Mouse (Mus musculus): ENCODE data around the gene Sobp.

The Sobp gene

DNA sequence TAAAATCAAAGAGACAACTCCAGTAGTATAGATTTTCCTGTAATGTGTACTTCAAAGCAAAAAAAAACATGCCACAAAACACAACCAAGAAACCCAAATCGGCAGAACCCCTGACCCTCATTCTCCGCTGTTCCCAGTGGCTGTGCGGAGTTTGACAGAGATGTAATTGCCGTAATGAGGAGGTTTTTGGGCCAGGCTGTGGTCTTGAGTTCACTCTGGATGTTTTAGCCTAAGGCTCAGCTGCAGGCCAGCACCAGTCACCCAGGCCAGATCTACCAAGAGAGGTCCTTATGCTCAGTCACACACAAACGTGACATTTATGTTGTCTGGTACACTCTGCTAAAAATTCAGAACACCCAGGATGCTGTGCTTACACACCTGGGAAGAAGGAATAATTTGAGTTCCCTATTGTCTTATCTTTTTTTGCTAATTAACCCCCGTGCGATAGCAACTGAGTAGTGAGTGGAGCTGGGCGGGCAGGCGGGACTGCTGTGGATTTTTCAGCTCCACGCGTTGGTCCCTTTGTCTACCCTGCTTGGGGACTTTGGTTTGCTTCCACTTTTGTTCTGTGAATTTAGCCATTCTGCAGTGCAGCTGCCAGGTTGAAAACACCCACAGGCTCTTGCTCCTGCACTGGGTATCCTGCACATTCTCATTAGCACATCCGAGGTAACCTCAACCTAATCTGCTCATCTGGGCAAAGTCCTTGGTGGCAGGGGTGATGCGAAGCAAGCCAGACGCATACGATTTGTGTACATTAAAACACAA is 140.7 kb downstream of the Sobp start:
- DNase-seq, result no peak

DNA sequence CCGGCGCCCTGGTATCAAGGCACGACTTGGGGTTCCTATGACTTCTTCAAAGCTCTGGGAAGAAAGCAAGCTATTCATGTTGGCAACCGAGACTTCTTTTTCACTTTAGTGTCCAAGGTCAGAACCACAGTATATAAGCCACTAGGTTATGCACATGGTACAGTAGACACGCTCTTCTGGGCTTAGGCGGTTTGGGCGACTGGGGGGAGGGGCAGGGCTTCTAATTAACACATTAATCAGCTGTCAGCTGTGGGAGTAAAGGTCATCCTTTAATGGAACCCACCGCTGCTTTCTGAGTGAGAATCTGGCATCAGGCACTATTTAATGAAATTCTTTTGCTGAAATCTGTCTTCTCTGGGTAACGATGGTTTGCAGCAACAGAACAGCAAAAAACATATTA is 147.3 kb downstream of the Sobp start:
- DNase-seq, result no peak

- no peak for DNase-seq
Measured at GRCm38 (mm10) chr10:43023454-43024194, 150.7 kb downstream of the Sobp start.

DNA sequence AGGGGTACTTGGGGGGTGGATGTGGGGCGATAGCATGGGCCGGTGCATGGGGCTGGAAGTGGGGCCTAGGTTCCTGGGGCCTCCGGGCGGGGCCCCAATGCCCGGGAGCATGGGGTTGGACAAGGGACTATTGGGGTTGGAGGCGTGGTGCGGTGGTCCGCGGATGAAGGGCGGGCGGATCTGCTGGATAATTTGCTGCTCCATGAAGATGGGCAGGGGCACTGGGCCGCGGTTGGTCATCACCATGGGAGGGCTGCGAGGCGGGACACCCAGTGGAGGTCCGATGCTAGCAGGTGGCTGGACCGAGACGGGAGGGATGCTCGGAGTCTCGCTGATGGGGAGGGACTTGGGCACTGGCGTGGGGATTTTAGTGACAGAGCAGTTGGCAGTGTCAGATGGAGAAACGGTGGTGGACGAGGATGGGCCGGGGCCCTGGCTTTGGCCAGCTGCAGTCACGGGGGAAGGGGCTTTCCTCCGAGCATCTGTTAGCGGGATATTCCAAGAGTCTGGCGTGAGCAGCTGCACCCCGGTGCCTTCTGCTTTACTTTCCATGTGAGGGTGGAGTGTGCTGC is 152.1 kb downstream of the Sobp start:
- no peak for DNase-seq

GRCm38 (mm10) chr10:43021512-43022116 is 152.7 kb downstream of the Sobp start:
- no peak for DNase-seq

DNA sequence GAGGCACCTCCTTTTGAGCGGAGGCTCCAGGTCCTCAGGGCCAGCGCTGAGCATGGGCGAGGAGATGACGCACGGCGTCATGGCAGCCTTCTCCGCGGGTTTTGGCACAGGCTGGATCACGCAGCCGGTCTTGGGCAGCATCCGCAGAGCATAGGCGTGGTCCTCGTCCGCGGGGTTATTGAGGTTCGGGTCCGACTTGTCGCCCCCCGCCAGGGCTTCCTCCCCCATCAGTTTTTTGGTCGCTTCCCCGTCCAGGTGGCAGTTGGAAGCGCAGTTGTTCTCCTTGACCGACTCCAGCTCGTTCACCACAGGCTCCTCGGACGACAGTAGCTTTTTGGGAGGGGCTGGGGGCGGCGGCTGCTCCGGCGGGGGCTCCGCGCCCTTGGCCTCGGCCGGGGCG is 153.3 kb downstream of the Sobp start:
- DNase-seq, result no peak

- no peak for DNase-seq
Measured at GRCm38 (mm10) chr10:43014782-43015181, 159.5 kb downstream of the Sobp start.

DNA sequence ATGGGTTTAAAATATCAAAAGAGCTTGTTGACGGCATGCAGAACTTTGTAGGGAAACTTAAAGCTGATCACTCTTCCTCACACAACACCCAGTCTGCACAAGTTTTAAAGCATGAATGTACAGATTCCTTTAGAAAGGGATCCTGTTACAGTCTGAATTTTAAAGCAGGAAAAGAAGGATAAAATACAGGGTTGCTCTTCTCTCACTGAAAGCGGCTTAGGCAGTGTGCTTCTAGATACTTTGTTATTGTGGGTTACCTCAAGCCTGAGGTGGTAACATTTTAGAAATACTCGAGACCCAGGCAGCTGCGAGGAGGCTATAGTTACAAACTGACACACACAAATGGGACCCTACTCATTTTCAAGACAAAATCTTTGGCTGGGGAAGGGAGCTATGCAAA is 160.0 kb downstream of the Sobp start:
- no peak for DNase-seq

GRCm38 (mm10) chr10:43008116-43008515 is 166.2 kb downstream of the Sobp start:
- DNase-seq, result no peak

DNA sequence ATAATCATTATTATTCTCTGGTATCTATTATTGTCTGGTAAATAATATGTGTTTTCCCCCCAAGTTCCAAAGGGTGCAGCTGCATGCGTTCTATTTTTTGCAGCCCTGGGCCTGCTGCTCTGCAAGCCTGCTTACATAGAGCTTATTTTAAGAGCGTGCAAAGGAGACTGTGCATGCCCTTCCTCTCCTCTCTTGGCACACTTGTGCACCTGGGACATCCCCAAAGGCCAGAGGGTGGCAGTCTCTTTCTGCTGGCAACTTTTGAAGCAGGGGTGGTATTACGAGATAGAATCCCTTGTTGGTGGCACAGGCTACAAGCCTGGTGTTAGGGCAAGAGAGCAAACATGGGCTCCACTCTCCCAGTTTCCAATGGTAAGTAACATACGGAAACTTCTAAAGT is 167.8 kb downstream of the Sobp start:
- no peak for DNase-seq

- no peak for DNase-seq
Measured at GRCm38 (mm10) chr10:43005677-43006076, 168.7 kb downstream of the Sobp start.

DNA sequence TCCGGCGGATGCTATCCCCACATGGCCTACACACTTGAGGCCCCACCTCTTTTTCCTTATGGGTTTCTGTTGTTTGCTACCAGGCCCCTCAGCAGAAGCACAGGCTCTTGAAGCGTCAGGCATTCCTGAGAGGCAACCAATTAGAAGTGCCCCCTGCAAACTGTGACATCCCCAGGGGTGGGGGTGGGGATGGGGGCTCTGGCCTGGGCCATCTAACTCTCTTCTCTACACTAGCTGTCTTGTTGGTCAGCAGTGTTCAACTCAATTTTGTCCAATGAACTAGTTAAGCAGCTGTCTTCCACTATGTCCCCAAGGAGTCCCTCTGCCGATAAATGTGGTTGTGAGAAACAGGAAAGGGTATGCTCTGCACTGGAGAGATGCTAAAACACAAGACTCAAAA is 169.3 kb downstream of the Sobp start:
- DNase-seq, result no peak

DNA sequence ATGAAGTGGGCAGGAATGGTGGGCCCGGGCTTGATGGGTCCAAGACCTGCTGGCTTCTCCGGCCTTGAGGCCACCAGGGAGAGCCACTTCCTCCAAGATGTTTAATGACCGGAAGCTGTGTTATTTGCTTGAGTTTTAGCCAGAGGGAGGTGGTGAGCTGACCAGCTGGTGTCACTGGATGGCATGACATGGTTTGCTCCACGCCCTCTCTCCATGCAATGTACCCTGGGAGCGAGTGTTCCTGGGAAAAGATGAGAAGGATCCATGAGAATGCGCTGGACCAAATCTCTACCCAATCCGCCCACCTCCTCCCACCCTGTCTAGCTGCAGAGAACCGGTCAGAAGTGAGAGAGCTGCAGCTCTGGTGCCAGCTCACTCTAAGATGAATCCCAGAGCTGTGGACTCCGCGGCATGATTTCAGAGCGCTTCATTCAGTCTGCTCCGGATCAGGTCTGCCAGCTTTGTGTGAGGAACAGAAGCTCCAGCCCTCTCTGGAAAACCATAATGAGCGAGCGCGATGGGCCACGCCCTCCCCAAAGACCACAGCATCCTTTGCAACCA is 170.1 kb downstream of the Sobp start:
- no peak for DNase-seq

GRCm38 (mm10) chr10:43003466-43003757 is 170.9 kb downstream of the Sobp start:
- no peak for DNase-seq

DNA sequence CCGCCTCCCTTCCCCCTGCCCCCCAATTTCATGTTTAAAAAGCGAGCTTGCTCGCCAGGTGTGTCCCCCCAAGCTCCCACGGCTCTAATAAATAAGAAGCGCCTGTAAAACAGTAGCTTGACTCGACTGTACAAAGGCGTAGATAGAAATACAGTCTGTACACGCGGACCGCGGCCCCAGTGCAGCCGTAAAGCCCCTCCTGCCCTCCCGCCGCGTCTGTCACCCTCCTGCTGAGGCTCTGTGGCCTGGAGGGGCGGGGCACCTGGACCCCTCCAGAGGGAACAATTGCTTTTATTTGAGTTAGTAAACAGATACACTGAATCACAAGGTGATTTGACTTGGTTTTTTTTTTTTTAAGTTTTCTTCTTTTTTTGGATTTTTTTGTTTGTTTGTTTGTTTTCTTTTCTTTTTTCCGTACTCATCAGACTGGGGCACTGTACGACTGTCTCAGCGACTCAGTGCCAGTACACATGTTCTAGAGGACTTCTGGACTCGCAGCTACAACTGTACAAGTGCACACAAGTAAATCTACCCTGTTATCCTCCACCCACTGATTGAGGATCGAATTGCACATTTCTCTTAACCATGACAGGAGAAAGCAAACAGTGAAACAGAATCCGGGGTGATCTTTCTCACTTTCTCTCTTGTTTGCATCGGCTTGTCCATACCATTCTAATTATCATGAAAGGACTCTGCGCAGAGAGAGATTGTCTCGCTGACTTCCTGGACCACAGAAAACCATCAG is 171.4 kb downstream of the Sobp start:
- no peak for DNase-seq

DNA sequence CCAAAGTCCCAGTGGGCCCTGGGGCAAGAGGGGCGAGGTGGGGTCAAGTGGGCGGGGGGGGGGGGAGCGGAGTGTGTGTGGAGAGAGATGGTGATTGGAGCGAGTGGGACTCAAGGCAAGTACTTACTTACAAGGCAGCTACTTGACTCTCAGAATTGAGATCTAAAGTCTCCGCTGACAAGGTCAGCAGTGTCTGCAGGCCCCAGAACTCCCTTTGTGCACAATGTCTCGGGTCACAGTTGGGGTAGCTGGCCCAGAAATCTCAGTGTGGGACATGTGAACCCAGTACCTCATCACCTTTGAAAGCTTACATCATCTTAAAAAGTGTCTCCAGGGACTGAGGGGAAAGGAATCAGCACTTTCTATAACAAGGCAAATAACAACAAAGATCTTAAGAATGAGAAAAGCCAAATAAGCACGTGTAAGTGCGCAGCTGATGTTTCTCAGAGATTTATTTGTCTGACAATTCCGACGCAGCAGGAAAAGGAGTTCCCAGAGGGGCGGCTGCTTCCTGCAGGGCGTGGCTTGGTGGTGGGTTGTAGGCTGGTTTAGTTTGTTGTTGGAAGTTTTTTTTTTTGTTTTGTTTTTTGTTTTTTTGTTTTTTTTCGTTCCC is 172.2 kb downstream of the Sobp start:
- no peak for DNase-seq

GRCm38 (mm10) chr10:43001433-43001832 is 172.9 kb downstream of the Sobp start:
- no peak for DNase-seq

GRCm38 (mm10) chr10:42999324-42999723 is 175.0 kb downstream of the Sobp start:
- no peak for DNase-seq

DNA sequence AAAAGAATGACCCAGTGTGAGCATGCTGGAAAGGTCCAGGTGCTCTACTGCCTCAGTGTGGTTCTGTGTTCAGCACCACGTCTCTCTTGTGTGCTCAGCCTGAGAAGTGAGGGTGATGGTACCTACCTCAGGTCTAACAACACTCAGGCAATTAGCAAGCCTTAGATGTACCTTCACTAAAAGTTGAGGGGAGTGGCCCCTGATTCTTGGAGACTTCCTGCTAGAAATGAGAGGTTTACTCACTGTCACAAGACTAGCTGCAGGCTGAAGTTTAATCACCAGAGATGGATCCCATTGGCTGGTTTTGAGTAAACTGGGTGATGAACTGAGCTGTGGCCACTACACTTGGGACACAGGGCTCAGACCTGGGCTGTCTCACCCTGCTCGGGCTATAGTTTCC is 177.1 kb downstream of the Sobp start:
- no peak for DNase-seq

- no peak for DNase-seq
Measured at GRCm38 (mm10) chr10:42995484-42995895, 178.8 kb downstream of the Sobp start.

- DNase-seq, result no peak
Measured at GRCm38 (mm10) chr10:42994331-42994782, 180.0 kb downstream of the Sobp start.

DNA sequence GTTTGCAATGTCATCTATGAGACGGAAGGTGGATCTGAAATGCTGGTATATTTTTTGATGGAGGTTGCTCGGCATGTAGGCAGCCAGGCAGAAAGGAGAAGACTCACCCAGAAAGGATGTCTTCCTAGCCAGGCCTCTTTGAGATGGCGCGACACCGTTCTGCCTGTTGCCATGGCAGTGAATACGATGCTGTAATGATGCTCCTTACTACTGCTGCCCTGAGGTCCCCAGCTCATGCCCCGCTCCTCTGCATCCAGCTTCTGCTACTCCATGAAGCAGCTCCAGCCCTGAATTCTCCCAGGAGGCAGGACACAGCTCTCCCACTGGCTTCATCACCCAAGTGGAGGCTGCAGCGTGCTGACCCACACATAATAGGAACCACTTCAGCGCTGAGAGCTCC is 183.3 kb downstream of the Sobp start:
- no peak for DNase-seq

All from thymus, adult 18-20 months (tissue).